Mouse (Mus musculus): ENCODE data around the gene Lzic. TPM values are rescaled to one million over a fixed set of nuclear protein-coding genes. Genes with fewer than 3 reads are reported as not detected.

Gene Lzic
- polyA plus RNA-seq, 1 experiment, result 14.0 TPM

GRCm38 (mm10) chr4:149469557-149469956 is 15.5 kb upstream of the Lzic start:
- no peak overlapping the region for H3K4me3 ChIP-seq (ENCODE audit: insufficient read depth, low read length)
- H3K4me1 ChIP-seq (ENCODE audit: control insufficient read depth, insufficient read depth, low read length), result no peaks in the 10 kb centered on the region
- no peak overlapping the region for H3K27ac ChIP-seq (ENCODE audit: insufficient read depth, low read depth, low read length)
- TF ChIP-seq POLR2A (IDR thresholded peaks at IDR 0.05; ENCODE audit: borderline replicate concordance, low read depth, low read length), result no peak
- TF ChIP-seq CTCF (IDR thresholded peaks at IDR 0.05; ENCODE audit: low read depth, low read length), result no peak

- H3K4me1 ChIP-seq (ENCODE audit: control insufficient read depth, insufficient read depth, low read length), result no peaks in the 10 kb centered on the region
- H3K27ac ChIP-seq (ENCODE audit: insufficient read depth, low read depth, low read length), result no peak overlapping the region
- TF ChIP-seq CTCF (IDR thresholded peaks at IDR 0.05; ENCODE audit: low read depth, low read length) (no peak), POLR2A (IDR thresholded peaks at IDR 0.05; ENCODE audit: borderline replicate concordance, low read depth, low read length) (no peak)
- no peak overlapping the region for H3K4me3 ChIP-seq (ENCODE audit: insufficient read depth, low read length)
These were observed 9.9 kb upstream of the Lzic start for GRCm38 (mm10) chr4:149475096-149475495.

GRCm38 (mm10) chr4:149477078-149477477 is 8.0 kb upstream of the Lzic start, which contains the start of gene Tmem274:
Gene Tmem274, plus strand, starts transcription at chr4:149477378.
- Histone ChIP-seq H3K4me1 (ENCODE audit: control insufficient read depth, insufficient read depth, low read length) (no peaks in the 10 kb centered on the region), H3K4me3 (ENCODE audit: insufficient read depth, low read length) (no peak within 1 kb of the TSS), H3K27ac (ENCODE audit: insufficient read depth, low read depth, low read length) (no peak within 1 kb of the TSS)
- no peak for TF ChIP-seq POLR2A (IDR thresholded peaks at IDR 0.05; ENCODE audit: borderline replicate concordance, low read depth, low read length)
- TF ChIP-seq CTCF (IDR thresholded peaks at IDR 0.05; ENCODE audit: low read depth, low read length), result no peak

- H3K4me1 ChIP-seq (ENCODE audit: control insufficient read depth, insufficient read depth, low read length), result peaks cover 11% of the 10 kb centered on the region
- H3K4me3 ChIP-seq (ENCODE audit: insufficient read depth, low read length), result peak overlapping the region; percentile 71
- TF ChIP-seq POLR2A (IDR thresholded peaks at IDR 0.05; ENCODE audit: borderline replicate concordance, low read depth, low read length) (no peak), CTCF (IDR thresholded peaks at IDR 0.05; ENCODE audit: low read depth, low read length) (no peak)
- H3K27ac ChIP-seq (ENCODE audit: insufficient read depth, low read depth, low read length), result peak overlapping the region; percentile 64
These were observed 463 bp upstream of the Lzic start for GRCm38 (mm10) chr4:149484566-149484965.

- Histone ChIP-seq H3K27ac (ENCODE audit: insufficient read depth, low read depth, low read length) (peak overlapping the region; percentile 49), H3K4me1 (ENCODE audit: control insufficient read depth, insufficient read depth, low read length) (peaks cover 11% of the 10 kb centered on the region), H3K4me3 (ENCODE audit: insufficient read depth, low read length) (peak overlapping the region; percentile 71)
- TF ChIP-seq CTCF (IDR thresholded peaks at IDR 0.05; ENCODE audit: low read depth, low read length), result no peak
- TF ChIP-seq POLR2A (IDR thresholded peaks at IDR 0.05; ENCODE audit: borderline replicate concordance, low read depth, low read length), result no peak
These were observed 787 bp downstream of the Lzic start for GRCm38 (mm10) chr4:149485825-149486206.

- H3K4me1 ChIP-seq (ENCODE audit: control insufficient read depth, insufficient read depth, low read length), result peaks cover 11% of the 10 kb centered on the region
- H3K4me3 ChIP-seq (ENCODE audit: insufficient read depth, low read length), result no peak overlapping the region
- no peak overlapping the region for H3K27ac ChIP-seq (ENCODE audit: insufficient read depth, low read depth, low read length)
- TF ChIP-seq POLR2A (IDR thresholded peaks at IDR 0.05; ENCODE audit: borderline replicate concordance, low read depth, low read length) (no peak), CTCF (IDR thresholded peaks at IDR 0.05; ENCODE audit: low read depth, low read length) (no peak)
These were observed 2.7 kb downstream of the Lzic start for GRCm38 (mm10) chr4:149487729-149488128.

- peaks cover 4% of the 10 kb centered on the region; the same call in 1 of the 2 replicates for H3K4me1 ChIP-seq (ENCODE audit: control insufficient read depth, insufficient read depth, low read length)
- no peak overlapping the region for H3K27ac ChIP-seq (ENCODE audit: insufficient read depth, low read depth, low read length)
- H3K4me3 ChIP-seq (ENCODE audit: insufficient read depth, low read length), result no peak overlapping the region
- TF ChIP-seq POLR2A (IDR thresholded peaks at IDR 0.05; ENCODE audit: borderline replicate concordance, low read depth, low read length) (no peak), CTCF (IDR thresholded peaks at IDR 0.05; ENCODE audit: low read depth, low read length) (no peak)
These were observed 4.6 kb downstream of the Lzic start for GRCm38 (mm10) chr4:149489415-149490240.

- no peak for TF ChIP-seq POLR2A (IDR thresholded peaks at IDR 0.05; ENCODE audit: borderline replicate concordance, low read depth, low read length)
- no peak for TF ChIP-seq CTCF (IDR thresholded peaks at IDR 0.05; ENCODE audit: low read depth, low read length)
These were observed 6.1 kb downstream of the Lzic start for GRCm38 (mm10) chr4:149491151-149491550.

GRCm38 (mm10) chr4:149496612-149497011 is 11.6 kb downstream of the Lzic start:
- Histone ChIP-seq H3K4me3 (ENCODE audit: insufficient read depth, low read length) (no peak overlapping the region), H3K27ac (ENCODE audit: insufficient read depth, low read depth, low read length) (no peak overlapping the region), H3K4me1 (ENCODE audit: control insufficient read depth, insufficient read depth, low read length) (no peaks in the 10 kb centered on the region)
- TF ChIP-seq POLR2A (IDR thresholded peaks at IDR 0.05; ENCODE audit: borderline replicate concordance, low read depth, low read length), result no peak
- TF ChIP-seq CTCF (IDR thresholded peaks at IDR 0.05; ENCODE audit: low read depth, low read length), result no peak

More at GRCm38 (mm10) chr4:149491151-149491550, 6.1 kb downstream of the Lzic start:
- peaks cover 4% of the 10 kb centered on the region; the same call in 1 of the 2 replicates for H3K4me1 ChIP-seq (ENCODE audit: control insufficient read depth, insufficient read depth, low read length)
- no peak overlapping the region for H3K4me3 ChIP-seq (ENCODE audit: insufficient read depth, low read length)
- no peak overlapping the region for H3K27ac ChIP-seq (ENCODE audit: insufficient read depth, low read depth, low read length)

GRCm38 (mm10) chr4:149498901-149499300 is 13.9 kb downstream of the Lzic start:
- Histone ChIP-seq H3K27ac (ENCODE audit: insufficient read depth, low read depth, low read length) (no peak overlapping the region), H3K4me3 (ENCODE audit: insufficient read depth, low read length) (no peak overlapping the region), H3K4me1 (ENCODE audit: control insufficient read depth, insufficient read depth, low read length) (no peaks in the 10 kb centered on the region)
- TF ChIP-seq POLR2A (IDR thresholded peaks at IDR 0.05; ENCODE audit: borderline replicate concordance, low read depth, low read length) (no peak), CTCF (IDR thresholded peaks at IDR 0.05; ENCODE audit: low read depth, low read length) (no peak)

Data from bone marrow macrophage, adult 2 months (primary cell).